Mouse (Mus musculus): ENCODE measurements around the gene Cacng8.
"Not testable (repeated sequence)": the region's sequence is repeated elsewhere in the genome, so short reads cannot be mapped to it uniquely, and the experiment has no call there.

Gene Cacng8

DNA sequence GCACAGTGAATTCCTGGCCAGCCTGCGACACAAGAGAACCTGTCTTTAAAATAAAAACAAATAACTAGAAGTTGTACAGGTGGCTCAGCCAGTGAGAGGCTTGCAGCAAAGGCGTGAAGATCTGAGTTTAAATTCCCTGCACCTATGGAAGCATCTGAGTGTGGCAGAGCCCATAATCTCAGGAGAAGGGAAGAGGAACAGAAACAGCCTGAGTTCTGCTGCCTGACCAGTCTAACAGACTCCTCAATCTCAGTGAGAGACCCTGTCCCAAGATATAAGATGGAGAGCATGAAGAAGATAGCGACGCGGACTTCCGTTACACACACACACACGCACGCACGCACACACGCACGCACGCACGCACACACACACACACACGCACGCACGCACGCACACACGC is 2.7 kb upstream of the Cacng8 start:
- DNase-seq (ENCODE audit: low spot score in 2 of 2): no peak

- DNase-seq (ENCODE audit: low spot score in 2 of 2): no peak
Measured at GRCm38 (mm10) chr7:3388885-3389284, 1.6 kb upstream of the Cacng8 start.

- DNase-seq (ENCODE audit: low spot score in 2 of 2): peak; percentile 89 to 93
Measured at GRCm38 (mm10) chr7:3389444-3390412, 755 bp upstream of the Cacng8 start.

- peak in 1 of 2 experiments; percentile 59 for DNase-seq (ENCODE audit: low spot score in 2 of 2)
Measured at GRCm38 (mm10) chr7:3391081-3391451, 583 bp downstream of the Cacng8 start.

GRCm38 (mm10) chr7:3391809-3392208 is 1.3 kb downstream of the Cacng8 start:
- peak; percentile 67 to 68 for DNase-seq (ENCODE audit: low spot score in 2 of 2)

DNA sequence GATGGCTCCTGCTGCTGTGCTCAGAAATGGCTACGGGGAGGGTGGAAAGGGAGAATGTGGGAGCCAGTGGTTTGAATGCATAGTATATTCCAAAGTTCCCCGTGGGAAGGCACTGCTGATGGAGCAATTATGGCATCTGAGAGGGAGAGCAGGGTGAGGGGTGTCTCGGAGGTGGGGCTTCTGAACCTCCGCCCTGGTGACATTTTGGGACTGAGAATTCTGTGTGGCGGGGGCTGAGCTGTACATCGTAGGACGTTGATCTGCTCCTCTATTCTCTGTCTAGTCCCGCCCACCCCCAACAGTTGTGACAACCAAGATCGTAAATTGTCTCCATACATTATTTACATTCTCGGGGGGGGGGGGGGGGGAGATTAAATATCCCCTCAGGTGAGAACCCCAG is 6.9 kb downstream of the Cacng8 start:
- DNase-seq (ENCODE audit: low spot score in 2 of 2): no peak

DNA sequence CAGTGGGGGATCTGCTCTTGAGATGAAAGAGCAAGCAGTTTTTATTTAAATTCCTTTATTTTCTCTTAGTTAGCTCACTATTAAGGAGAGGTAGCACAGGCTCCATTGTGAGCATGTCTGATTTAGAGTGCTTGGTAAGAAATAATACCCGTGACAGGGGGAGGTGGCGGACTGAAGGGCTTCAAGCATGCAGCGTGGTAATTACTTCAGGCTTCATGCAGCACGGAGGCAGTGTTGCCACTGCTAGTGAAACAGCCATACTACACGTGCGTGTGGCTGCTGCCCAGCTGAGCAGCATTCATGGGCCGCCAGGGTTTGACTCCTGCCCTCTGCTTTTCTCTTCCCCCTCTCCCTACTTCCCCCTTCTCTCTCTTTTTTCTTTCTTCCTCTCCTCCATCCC is 7.3 kb downstream of the Cacng8 start:
- DNase-seq (ENCODE audit: low spot score in 2 of 2): no peak

DNA sequence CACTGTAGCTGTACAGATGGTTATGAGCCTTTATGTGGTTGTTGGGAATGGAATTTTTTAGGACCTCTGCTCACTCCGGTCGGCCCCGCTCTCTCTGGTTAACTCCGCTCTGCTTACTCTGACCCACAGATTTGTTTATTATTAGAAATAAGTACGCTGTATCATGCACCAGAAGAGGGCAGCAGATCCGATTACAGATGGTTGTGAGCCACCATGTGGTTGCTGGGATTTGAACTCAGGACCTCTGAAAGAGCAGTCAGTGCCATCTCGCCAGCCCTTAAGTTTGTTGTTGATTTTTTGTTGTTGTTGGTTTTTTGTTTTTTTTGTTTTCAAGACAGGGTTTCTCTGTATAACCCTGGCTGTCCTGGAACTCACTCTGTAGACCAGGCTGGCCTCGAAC is 7.9 kb downstream of the Cacng8 start:
- not testable (repeated sequence) for DNase-seq (ENCODE audit: low spot score in 2 of 2)

- DNase-seq (ENCODE audit: low spot score in 2 of 2): no peak
Measured at GRCm38 (mm10) chr7:3399937-3400336, 9.5 kb downstream of the Cacng8 start.

DNA sequence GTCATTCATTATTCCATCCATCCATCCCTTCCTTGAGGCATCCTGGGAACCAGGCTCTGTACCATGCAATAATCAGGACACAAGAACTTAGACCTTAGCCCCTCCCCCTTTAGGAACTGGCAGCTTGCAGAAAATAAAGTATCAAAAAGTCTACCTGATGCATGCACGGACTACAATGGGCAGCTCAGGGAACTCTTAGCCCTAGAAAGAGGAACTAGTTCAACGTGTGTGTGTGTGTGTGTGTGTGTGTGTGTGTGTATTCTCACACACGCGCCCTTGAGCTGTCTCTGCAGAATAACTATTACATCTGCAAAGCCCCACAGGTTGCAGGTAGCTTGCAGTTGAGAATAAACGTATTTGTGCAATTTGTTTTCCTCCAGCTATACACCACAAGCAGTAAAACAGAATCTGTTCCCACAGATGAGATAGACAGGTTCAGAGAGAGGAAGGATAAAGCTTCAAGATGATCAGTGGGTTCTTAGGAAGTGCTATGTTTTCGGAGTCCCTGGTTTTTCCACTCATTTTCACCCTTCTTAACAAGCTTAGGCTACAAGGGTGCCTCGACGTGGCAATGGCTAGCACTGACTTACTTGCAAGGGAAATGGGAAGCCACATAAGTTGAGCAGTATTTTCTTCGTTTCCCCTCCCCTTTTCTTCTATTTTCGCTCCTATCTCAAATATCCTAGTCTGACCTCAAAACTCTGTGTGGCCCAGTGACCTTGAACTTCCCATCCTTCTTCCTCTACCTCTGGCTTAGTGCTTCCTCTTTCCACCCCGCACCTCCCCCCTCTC is 19.4 kb downstream of the Cacng8 start:
- DNase-seq (ENCODE audit: low spot score in 2 of 2): no peak

- peak; percentile 77 to 88 for DNase-seq (ENCODE audit: low spot score in 2 of 2)
Measured at GRCm38 (mm10) chr7:3411160-3411941, 20.9 kb downstream of the Cacng8 start.

- peak in 1 of 2 experiments; percentile 59 for DNase-seq (ENCODE audit: low spot score in 2 of 2)
Measured at GRCm38 (mm10) chr7:3412036-3412435, 21.6 kb downstream of the Cacng8 start.

DNA sequence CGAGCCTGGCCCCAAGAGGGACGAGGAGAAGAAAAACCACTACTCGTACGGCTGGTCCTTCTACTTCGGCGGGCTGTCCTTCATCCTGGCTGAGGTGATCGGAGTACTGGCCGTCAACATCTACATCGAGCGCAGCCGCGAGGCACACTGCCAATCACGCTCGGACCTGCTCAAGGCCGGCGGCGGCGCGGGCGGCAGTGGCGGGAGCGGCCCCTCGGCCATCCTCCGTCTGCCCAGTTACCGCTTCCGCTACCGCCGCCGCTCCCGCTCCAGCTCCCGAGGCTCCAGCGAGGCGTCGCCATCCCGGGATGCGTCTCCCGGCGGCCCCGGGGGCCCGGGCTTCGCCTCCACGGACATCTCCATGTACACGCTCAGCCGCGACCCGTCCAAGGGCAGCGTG is 24.4 kb downstream of the Cacng8 start:
- DNase-seq (ENCODE audit: low spot score in 2 of 2): peak; percentile 60 to 71

DNA sequence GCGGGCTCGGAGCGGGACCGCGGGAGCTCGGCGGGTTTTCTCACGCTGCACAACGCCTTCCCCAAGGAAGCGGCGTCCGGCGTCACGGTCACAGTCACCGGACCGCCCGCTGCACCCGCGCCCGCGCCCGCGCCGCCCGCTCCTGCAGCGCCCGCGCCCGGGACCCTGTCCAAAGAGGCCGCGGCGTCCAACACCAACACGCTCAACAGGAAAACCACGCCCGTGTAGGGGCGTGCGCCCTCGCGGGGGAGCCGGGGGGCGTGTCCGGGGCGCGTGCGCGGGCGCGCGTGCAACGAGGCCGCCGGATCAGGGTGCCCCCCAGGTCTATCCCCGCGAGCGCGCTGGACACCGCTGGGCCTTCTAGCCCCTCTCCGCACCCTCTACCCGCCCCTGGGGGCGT is 24.9 kb downstream of the Cacng8 start:
- DNase-seq (ENCODE audit: low spot score in 2 of 2): peak; percentile 56 to 63

GRCm38 (mm10) chr7:3419941-3420340 is 29.5 kb downstream of the Cacng8 start:
- no peak for DNase-seq (ENCODE audit: low spot score in 2 of 2)

- DNase-seq (ENCODE audit: low spot score in 2 of 2): no peak
Measured at GRCm38 (mm10) chr7:3420466-3420865, 30.0 kb downstream of the Cacng8 start.

DNA sequence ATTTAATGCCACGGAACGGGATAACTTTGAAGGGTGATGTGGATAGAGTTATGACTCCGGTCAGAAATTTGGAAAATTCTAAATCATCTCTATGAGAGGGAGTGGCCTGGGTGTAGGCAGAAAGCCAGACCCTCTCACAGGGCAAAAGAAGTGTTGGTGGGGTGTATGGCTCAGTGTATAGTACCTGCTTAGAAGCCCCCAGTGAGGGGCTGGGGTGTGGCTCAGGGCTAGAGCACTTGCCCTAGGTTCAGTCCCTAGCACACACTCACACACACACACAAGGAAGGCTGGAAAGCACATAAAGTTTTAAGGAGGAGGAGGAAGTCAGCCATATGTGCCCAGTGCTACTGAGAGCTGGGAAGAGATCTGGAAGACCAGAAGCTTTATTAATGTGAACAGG is 30.8 kb downstream of the Cacng8 start:
- DNase-seq (ENCODE audit: low spot score in 2 of 2): no peak

- DNase-seq (ENCODE audit: low spot score in 2 of 2): no peak
Measured at GRCm38 (mm10) chr7:3422051-3422450, 31.6 kb downstream of the Cacng8 start.

- peak in 1 of 2 experiments; percentile 45 for DNase-seq (ENCODE audit: low spot score in 2 of 2)
Measured at GRCm38 (mm10) chr7:3423430-3423829, 32.9 kb downstream of the Cacng8 start.

DNA sequence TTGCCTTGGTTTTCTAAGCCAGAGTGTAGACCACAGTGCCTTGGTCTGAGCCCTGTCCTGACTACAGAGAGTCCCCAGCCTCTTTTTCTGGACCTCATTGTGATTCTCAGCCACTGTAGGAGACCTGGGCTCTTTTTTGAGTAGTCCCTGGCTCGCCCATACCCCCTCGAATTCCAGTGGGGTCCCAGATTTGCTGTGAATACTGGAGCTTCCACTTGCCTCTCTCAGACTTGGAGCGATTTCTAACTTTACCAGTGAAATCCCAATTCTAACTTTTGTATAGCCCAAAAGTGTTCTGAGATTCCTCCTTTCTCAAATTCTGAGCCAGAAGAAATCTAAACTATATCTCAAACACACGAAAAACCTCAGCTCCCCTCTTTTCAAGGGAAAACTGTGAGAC is 33.4 kb downstream of the Cacng8 start, which contains the start of gene Cacng6:
Gene Cacng6 (plus strand): TSS at position 301 of the 400 bp plus-strand sequence.
- no peak for DNase-seq (ENCODE audit: low spot score in 2 of 2)

- no peak for DNase-seq (ENCODE audit: low spot score in 2 of 2)
Measured at GRCm38 (mm10) chr7:3425141-3425540, 34.7 kb downstream of the Cacng8 start.

GRCm38 (mm10) chr7:3430161-3430560 is 39.7 kb downstream of the Cacng8 start:
- DNase-seq (ENCODE audit: low spot score in 2 of 2): no peak

All from right cerebral cortex, postnatal 10 days (tissue).